Mouse (Mus musculus): ENCODE data around the gene Reep3. TPM values are rescaled to one million over a fixed set of nuclear protein-coding genes. Genes with fewer than 3 reads are reported as not detected.

The Reep3 gene
- total RNA-seq, 2 experiments from 2014 or later = 44.7 to 46.3 TPM

DNA sequence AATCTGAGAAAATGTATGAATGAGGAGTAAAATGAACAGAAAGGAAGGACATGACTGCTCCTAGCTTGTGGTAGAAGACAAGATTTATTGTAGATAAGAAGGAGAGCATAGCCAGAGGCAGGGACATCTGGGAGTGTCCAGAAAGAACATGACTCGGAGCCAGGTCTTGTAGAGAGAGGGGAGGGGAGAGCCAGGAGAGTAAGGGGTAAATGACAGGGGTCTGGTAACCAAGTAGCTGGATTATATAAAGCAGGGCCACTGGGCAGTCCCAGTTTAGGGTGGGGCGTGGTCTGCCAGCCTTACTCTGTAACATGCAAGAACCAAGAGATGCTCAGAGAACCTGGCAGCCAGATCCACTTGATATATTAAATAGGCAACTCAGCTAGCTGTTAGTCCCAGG is 123.5 kb downstream of the Reep3 start:
- DNase-seq = no peak

DNA sequence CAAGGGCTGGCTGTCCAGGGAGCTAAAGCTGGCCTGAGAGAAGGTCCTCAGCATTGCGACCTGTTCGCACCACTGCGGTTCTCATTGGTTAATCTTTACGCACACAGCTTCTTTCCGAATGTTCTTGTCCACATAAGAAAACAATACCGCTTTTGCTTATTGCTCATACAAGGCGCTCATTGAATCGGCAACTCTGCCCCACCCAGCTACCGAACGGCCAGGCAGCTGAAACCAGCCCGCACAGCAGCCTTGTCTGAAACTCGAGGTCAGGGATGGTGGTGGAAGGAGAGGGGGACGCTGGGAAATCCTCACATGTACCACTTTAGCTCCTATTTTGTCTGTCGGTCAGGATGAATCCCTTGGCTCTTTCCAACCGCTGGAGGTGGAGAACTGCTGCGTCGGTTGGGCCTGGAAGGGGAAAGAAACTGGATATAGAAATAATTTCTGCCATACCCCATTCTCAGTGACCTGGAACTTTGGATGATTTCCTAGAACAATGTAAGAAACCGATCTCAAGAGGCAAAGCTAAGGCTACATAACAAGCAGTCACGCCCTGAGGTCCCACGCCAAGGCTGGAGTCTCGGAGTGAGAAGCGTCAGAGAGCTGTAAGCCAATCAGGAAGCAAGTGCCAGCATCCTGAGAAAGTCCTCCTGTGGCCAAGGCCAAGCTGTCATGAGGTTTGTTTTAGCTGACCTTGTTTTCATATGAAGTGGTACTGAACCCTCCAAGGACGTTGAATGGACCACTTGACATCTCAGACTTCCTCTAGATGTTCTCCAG is 126.2 kb downstream of the Reep3 start:
- DNase-seq = no peak

DNA sequence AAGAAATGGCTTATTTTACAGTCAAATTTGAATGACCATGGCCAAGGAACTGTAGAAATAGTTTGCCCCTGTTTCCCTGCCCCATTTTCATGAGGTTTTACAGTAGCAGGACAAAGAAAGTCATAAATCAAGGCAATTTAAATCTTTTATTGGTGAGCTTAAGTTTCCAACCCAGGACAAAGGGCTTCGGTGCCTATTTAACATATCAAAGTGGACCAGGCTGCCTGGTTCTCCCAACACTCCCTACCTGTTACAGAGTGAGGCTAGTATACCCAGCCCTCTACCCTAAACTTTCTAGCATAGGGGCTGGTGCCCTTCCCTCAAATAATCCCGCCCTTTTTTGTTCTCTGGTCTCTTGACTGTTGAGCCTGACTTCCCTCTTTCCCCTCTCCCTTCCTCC is 127.2 kb downstream of the Reep3 start:
- no peak for DNase-seq

DNA sequence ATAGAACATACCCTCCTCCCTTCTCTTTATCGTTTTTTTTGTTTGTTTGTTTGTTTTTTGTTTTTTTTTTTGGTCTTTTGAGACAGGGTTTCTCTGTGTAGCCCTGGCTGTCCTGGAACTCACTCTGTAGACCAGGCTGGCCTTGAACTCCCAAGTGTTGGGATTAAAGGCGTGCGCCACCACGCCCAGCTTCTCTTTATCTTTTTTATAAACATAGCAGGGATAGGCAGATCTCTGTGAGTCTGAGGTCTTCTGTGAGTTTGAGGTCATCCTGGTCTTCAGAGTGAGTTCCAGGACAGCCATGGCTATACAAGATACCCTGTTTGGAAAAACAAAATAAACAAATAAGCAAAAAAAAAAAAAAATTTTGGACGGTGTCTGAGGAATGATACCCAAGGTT is 127.7 kb downstream of the Reep3 start:
- DNase-seq = no peak

DNA sequence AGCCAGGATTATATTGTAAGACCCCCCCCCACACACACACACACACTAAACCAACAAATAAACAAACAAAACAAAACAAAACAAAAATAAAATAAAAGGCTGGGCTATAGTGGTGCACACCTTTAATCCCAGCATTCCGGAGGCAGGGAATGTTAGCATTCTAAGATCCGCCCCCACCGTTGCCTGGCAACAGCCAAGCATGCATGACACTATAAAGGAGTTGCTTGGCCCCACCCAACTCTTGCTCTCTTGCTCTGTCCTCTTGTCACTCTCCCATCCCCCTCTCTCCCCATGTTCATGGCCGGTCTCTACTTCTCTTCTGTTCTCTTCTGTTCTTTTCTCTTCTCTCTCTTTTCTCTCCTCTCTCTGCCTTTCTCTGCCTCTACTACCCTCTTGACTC is 128.2 kb downstream of the Reep3 start:
- DNase-seq = no peak

DNA sequence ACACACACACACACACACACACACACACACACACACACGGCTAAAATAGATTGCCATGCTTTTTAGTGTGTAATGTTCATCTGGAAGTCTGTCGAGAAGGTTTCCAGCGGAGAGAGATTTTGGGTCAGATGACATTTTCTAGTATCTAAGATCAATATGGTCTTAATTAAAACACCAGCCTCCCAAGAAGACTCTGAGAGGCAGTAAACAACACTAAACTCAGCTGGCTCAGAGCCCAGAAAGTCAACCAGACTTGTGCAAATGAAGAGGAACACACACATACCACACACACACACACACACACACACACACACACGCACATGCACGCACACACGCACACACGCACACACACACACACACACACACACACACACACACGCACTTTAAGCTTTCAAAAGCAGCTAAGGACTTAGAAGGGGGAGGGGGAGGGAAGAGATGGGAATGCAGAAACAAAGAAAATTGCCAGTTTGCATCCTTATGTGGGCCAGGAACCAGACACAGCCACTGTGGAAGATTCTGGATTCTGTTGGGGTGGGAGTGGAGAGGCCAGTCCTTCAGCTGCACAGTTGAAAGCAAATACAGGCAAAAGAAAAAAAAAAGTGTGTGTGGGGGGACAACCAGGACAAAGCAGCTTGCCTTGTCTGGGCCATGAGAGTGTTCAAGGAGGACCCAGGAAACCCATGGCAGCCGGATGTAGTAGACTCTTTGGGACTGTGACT is 130.2 kb downstream of the Reep3 start:
- no peak for DNase-seq

DNA sequence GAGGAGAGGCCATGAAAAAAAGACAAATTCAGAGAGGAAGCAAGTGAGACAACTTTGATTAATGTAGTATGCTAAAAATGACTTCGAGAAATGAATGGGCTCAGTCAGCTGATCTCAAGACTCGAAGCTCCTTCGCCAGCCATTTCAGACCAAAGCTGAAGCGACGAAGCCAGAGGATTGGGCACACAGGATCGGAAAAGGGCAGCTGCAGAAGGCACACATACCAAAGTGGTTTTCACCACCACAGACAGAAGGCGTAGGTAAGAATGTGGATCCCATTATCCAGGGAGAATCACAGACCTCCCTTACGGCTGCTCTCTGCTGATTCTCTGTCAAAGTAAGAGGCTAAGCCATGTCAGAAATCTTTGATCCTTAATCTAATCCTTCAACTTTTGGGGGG is 136.6 kb downstream of the Reep3 start:
- no peak for DNase-seq

Other genes with a start within 250 kb of the Reep3 start
- 10 to 100 TPM; 52.9 to 57.7 TPM for gene Jmjd1c, start 820 bp downstream of the Reep3 start, total RNA-seq (2021)
- gene Nrbf2, start 188.4 kb upstream of the Reep3 start, total RNA-seq (2021) = 10 to 100 TPM; 18.3 to 18.6 TPM